Mouse (Mus musculus) liver, embryonic 14.5 days (tissue): Measurements from ENCODE around the gene Anp32b.

Experiments
- CTCF ChIP-seq: IDR thresholded peaks from 2 replicates; pipeline ENCODE4 v1.5.1; 2016; ENCODE audit warnings: antibody characterized with exemption, low read depth, control low read depth
- EP300 ChIP-seq: IDR thresholded peaks from 2 replicates; pipeline ENCODE4 v1.6.1; 2016; ENCODE audit warnings: antibody characterized with exemption, low read depth

- TF ChIP-seq EP300, result peak; percentile 99
- peak; percentile 25; the same call in 1 of the 2 replicates for TF ChIP-seq CTCF
Measured at GRCm38 (mm10) chr4:46406966-46407703, 43.6 kb upstream of the Anp32b start.
